Mouse (Mus musculus) left cerebral cortex, adult 18-20 months (tissue): Measurements from ENCODE around the gene Nhlrc3. TPM values are rescaled to one million over a fixed set of nuclear protein-coding genes. Genes with fewer than 3 reads are reported as not detected.
A peak's percentile ranks its signal among the peaks of the same experiment; 100 is the strongest.

Experiments used
- DNase-seq, 2 experiments: peaks; one replicate each; pipeline ENCODE4 v3.0.0; 2021 to 2022; ENCODE audit warnings: low spot score in 2 of 2, mixed read lengths in 1 of 2
- total RNA-seq, 2 experiments: library from RNA; stranded (reverse); gene quantifications; 2 replicates each; pipeline ENCODE4 v1.2.3; 2021

Gene Nhlrc3
- total RNA-seq, 2 experiments from 2014 or later, result 8.8 to 9.9 TPM

- no peak for DNase-seq
These were observed 8.1 kb downstream of the Nhlrc3 start for GRCm38 (mm10) chr3:53454984-53455383.

GRCm38 (mm10) chr3:53454561-53454960, 8.6 kb downstream of the Nhlrc3 start:
- no peak for DNase-seq

GRCm38 (mm10) chr3:53454005-53454404, 9.1 kb downstream of the Nhlrc3 start:
- DNase-seq, result no peak

- no peak for DNase-seq
These were observed 9.8 kb downstream of the Nhlrc3 start for GRCm38 (mm10) chr3:53453346-53453745.

GRCm38 (mm10) chr3:53452351-53452750, 10.8 kb downstream of the Nhlrc3 start:
- no peak for DNase-seq

- DNase-seq, result no peak
These were observed 12.5 kb downstream of the Nhlrc3 start for GRCm38 (mm10) chr3:53450666-53451065.

- DNase-seq, result peak; percentile 37 to 44
These were observed 14.9 kb downstream of the Nhlrc3 start for GRCm38 (mm10) chr3:53448208-53448607.

GRCm38 (mm10) chr3:53446801-53447200, 16.3 kb downstream of the Nhlrc3 start:
- no peak for DNase-seq

GRCm38 (mm10) chr3:53445540-53445939, 17.6 kb downstream of the Nhlrc3 start:
- no peak for DNase-seq

- no peak for DNase-seq
These were observed 26.6 kb downstream of the Nhlrc3 start for GRCm38 (mm10) chr3:53436550-53436949.

- no peak for DNase-seq
These were observed 28.5 kb downstream of the Nhlrc3 start for GRCm38 (mm10) chr3:53434610-53435009.

GRCm38 (mm10) chr3:53423576-53423975, 39.6 kb downstream of the Nhlrc3 start:
- DNase-seq, result no peak

- DNase-seq, result no peak
These were observed 40.4 kb downstream of the Nhlrc3 start for GRCm38 (mm10) chr3:53422691-53423090.

GRCm38 (mm10) chr3:53421656-53422055, 41.5 kb downstream of the Nhlrc3 start:
- DNase-seq, result no peak

GRCm38 (mm10) chr3:53417701-53418100, 45.4 kb downstream of the Nhlrc3 start:
- no peak for DNase-seq

GRCm38 (mm10) chr3:53416036-53416506, 47.1 kb downstream of the Nhlrc3 start:
- DNase-seq, result peak in 1 of 2 experiments; percentile 11

GRCm38 (mm10) chr3:53413959-53414358, 49.2 kb downstream of the Nhlrc3 start:
- DNase-seq, result no peak

- no peak for DNase-seq
These were observed 49.7 kb downstream of the Nhlrc3 start for GRCm38 (mm10) chr3:53413465-53413864.

GRCm38 (mm10) chr3:53412259-53412658, 50.9 kb downstream of the Nhlrc3 start:
- no peak for DNase-seq

- DNase-seq, result no peak
These were observed 53.1 kb downstream of the Nhlrc3 start for GRCm38 (mm10) chr3:53410031-53410430.

GRCm38 (mm10) chr3:53407145-53407544, 56.0 kb downstream of the Nhlrc3 start:
- DNase-seq, result no peak
